Mouse (Mus musculus): ENCODE measurements around the gene Socs3. TPM values are rescaled to one million over a fixed set of nuclear protein-coding genes. Genes with fewer than 3 reads are reported as not detected.

Gene Socs3
- total and polyA plus RNA-seq, 2 experiments from 2014 or later, result 6.5 to 11.0 TPM

GRCm38 (mm10) chr11:117976081-117976582 lies 6.3 kb upstream of the Socs3 start:
- Histone ChIP-seq H3K4me1 (ENCODE audit: insufficient read depth) (no peaks in the 10 kb centered on the region), H3K4me3 (ENCODE audit: low read depth, low read length) (no peak overlapping the region), H3K36me3 (ENCODE audit: insufficient read depth) (no peaks in the 10 kb centered on the region), H3K27ac (ENCODE audit: low read depth, low read length) (no peak overlapping the region), H3K27me3 (ENCODE audit: insufficient read depth, low read length) (no peaks in the 10 kb centered on the region), H3K9me3 (ENCODE audit: low read length) (no peaks in the 10 kb centered on the region), H3K9ac (no peak overlapping the region), H3K4me2 (ENCODE audit: low read depth) (no peak overlapping the region)
- no peak for TF ChIP-seq CTCF (IDR thresholded peaks at IDR 0.05; ENCODE audit: low read depth)
- DNase-seq (peak; percentile 52), ATAC-seq (peak; percentile 45; the same call in 1 of the 2 replicates)
- WGBS, result 11% methylated on average over 8 of the region's 8 CpGs

- no peak overlapping the region for H3K4me2 ChIP-seq (ENCODE audit: low read depth)
- no peak for ATAC-seq
Measured at GRCm38 (mm10) chr11:117975211-117975967, 5.5 kb upstream of the Socs3 start.

GRCm38 (mm10) chr11:117974327-117975125 lies 4.7 kb upstream of the Socs3 start:
- DNase-seq, result no peak
- no peak overlapping the region for H3K4me3 ChIP-seq (ENCODE audit: low read depth, low read length)
- no peak for ATAC-seq
- no peaks in the 10 kb centered on the region for H3K27me3 ChIP-seq (ENCODE audit: insufficient read depth, low read length)
- TF ChIP-seq CTCF (IDR thresholded peaks at IDR 0.05; ENCODE audit: low read depth), result no peak
- no peaks in the 10 kb centered on the region for H3K9me3 ChIP-seq (ENCODE audit: low read length)
- no peak overlapping the region for H3K4me2 ChIP-seq (ENCODE audit: low read depth)
- WGBS, result 36% methylated on average over 14 of the region's 14 CpGs
- H3K36me3 ChIP-seq (ENCODE audit: insufficient read depth), result no peaks in the 10 kb centered on the region
- 0 out of 2 replicates have a peak, but pooled peaks cover 3% of the 10 kb centered on the region for H3K4me1 ChIP-seq (ENCODE audit: insufficient read depth)
- H3K27ac ChIP-seq (ENCODE audit: low read depth, low read length), result no peak overlapping the region
- no peak overlapping the region for H3K9ac ChIP-seq

More at GRCm38 (mm10) chr11:117975211-117975967, 5.5 kb upstream of the Socs3 start:
- 8% methylated on average over 18 of the region's 18 CpGs for WGBS
- TF ChIP-seq CTCF (IDR thresholded peaks at IDR 0.05; ENCODE audit: low read depth), result no peak
- Histone ChIP-seq H3K36me3 (ENCODE audit: insufficient read depth) (no peaks in the 10 kb centered on the region), H3K27ac (ENCODE audit: low read depth, low read length) (no peak overlapping the region), H3K27me3 (ENCODE audit: insufficient read depth, low read length) (no peaks in the 10 kb centered on the region), H3K4me3 (ENCODE audit: low read depth, low read length) (no peak overlapping the region), H3K4me1 (ENCODE audit: insufficient read depth) (no peaks in the 10 kb centered on the region), H3K9ac (no peak overlapping the region), H3K9me3 (ENCODE audit: low read length) (no peaks in the 10 kb centered on the region)
- DNase-seq, result no peak

- Histone ChIP-seq H3K9me3 (ENCODE audit: low read length) (no peaks in the 10 kb centered on the region), H3K4me1 (ENCODE audit: insufficient read depth) (0 out of 2 replicates have a peak, but pooled peaks cover 3% of the 10 kb centered on the region), H3K27me3 (ENCODE audit: insufficient read depth, low read length) (no peaks in the 10 kb centered on the region), H3K27ac (ENCODE audit: low read depth, low read length) (no peak overlapping the region), H3K36me3 (ENCODE audit: insufficient read depth) (no peaks in the 10 kb centered on the region), H3K4me2 (ENCODE audit: low read depth) (no peak overlapping the region), H3K4me3 (ENCODE audit: low read depth, low read length) (no peak overlapping the region), H3K9ac (no peak overlapping the region)
- no peak for TF ChIP-seq CTCF (IDR thresholded peaks at IDR 0.05; ENCODE audit: low read depth)
- 40% methylated on average over 5 of the region's 5 CpGs for WGBS
- ATAC-seq (no peak), DNase-seq (no peak)
Measured at GRCm38 (mm10) chr11:117973569-117973968, 3.7 kb upstream of the Socs3 start.

- Histone ChIP-seq H3K4me2 (ENCODE audit: low read depth) (no peak overlapping the region), H3K4me3 (ENCODE audit: low read depth, low read length) (no peak overlapping the region)
Measured at GRCm38 (mm10) chr11:117972656-117973558, 3.1 kb upstream of the Socs3 start.

GRCm38 (mm10) chr11:117971646-117972242 lies 1.9 kb upstream of the Socs3 start:
- H3K36me3 ChIP-seq (ENCODE audit: insufficient read depth), result no peaks in the 10 kb centered on the region
- H3K4me3 ChIP-seq (ENCODE audit: low read depth, low read length), result no peak overlapping the region
- peaks cover 17% of the 10 kb centered on the region for H3K4me1 ChIP-seq (ENCODE audit: insufficient read depth)
- no peak for ATAC-seq
- TF ChIP-seq CTCF (IDR thresholded peaks at IDR 0.05; ENCODE audit: low read depth), result no peak
- H3K4me2 ChIP-seq (ENCODE audit: low read depth), result no peak overlapping the region
- H3K27ac ChIP-seq (ENCODE audit: low read depth, low read length), result no peak overlapping the region
- H3K9ac ChIP-seq, result no peak overlapping the region
- H3K27me3 ChIP-seq (ENCODE audit: insufficient read depth, low read length), result no peaks in the 10 kb centered on the region
- no peak for DNase-seq
- WGBS, result 68% methylated on average over 2 of the region's 2 CpGs
- no peaks in the 10 kb centered on the region for H3K9me3 ChIP-seq (ENCODE audit: low read length)

More at GRCm38 (mm10) chr11:117972656-117973558, 3.1 kb upstream of the Socs3 start:
- Histone ChIP-seq H3K27me3 (ENCODE audit: insufficient read depth, low read length) (no peaks in the 10 kb centered on the region), H3K36me3 (ENCODE audit: insufficient read depth) (no peaks in the 10 kb centered on the region), H3K4me1 (ENCODE audit: insufficient read depth) (0 out of 2 replicates have a peak, but pooled peaks cover 7% of the 10 kb centered on the region), H3K9me3 (ENCODE audit: low read length) (no peaks in the 10 kb centered on the region), H3K27ac (ENCODE audit: low read depth, low read length) (no peak overlapping the region), H3K9ac (no peak overlapping the region)
- ATAC-seq, result no peak
- TF ChIP-seq CTCF (IDR thresholded peaks at IDR 0.05; ENCODE audit: low read depth), result no peak
- DNase-seq, result no peak
- 67% methylated on average over 11 of the region's 11 CpGs for WGBS
